7 mouse cellular contexts compared by ENCODE assay signal in genomic region chr2:55841521-55841920, GRCm38 (mm10).
DNase-seq lines count a peak whose midpoint lies in the region; ATAC-seq and TF ChIP-seq lines count a peak whose summit lies in the region.

No protein-coding gene starts in this region.

- DNase-seq in kidney, adult 2 months, result peak; percentile 24
- DNase-seq in kidney, adult 11 months, result no peak
- peak; percentile 50 for DNase-seq in ZHBTc4 (ENCODE audit: low read depth, low spot score)
- peak; percentile 57 to 80 for DNase-seq in cerebellum, postnatal 25 days
- peak; percentile 17 for DNase-seq in layer of hippocampus, adult 9-11 months
- DNase-seq in stomach, postnatal 0 days (ENCODE audit: low spot score), result no peak

- no peaks in the 10 kb centered on the region for H3K36me3 ChIP-seq in kidney, adult 2 months (ENCODE audit: control insufficient read depth, insufficient read depth, low read length)
- H3K36me3 ChIP-seq in stomach, postnatal 0 days (ENCODE audit: control insufficient read depth, insufficient read depth, low read length), result no peaks in the 10 kb centered on the region
- no peaks in the 10 kb centered on the region for H3K36me3 ChIP-seq in forebrain, embryonic 15.5 days

- ATAC-seq in stomach, postnatal 0 days (ENCODE audit: low FRiP score, low TSS enrichment), result no peak
- no peak for ATAC-seq in forebrain, embryonic 15.5 days (replicated peaks)

- no peak for TF ChIP-seq EP300 in stomach, postnatal 0 days (optimal IDR thresholded peaks at IDR 0.05)

- H3K4me2 ChIP-seq in stomach, postnatal 0 days (replicated peaks; ENCODE audit: low read depth), result no peak overlapping the region
- H3K4me2 ChIP-seq in forebrain, embryonic 15.5 days (replicated peaks), result no peak overlapping the region

- no peak overlapping the region for H3K27ac ChIP-seq in kidney, adult 2 months (ENCODE audit: insufficient read depth, low read depth, low read length)
- H3K27ac ChIP-seq in stomach, postnatal 0 days (replicated peaks), result no peak overlapping the region
- H3K27ac ChIP-seq in forebrain, embryonic 15.5 days (replicated peaks), result no peak overlapping the region

- no peaks in the 10 kb centered on the region for H3K4me1 ChIP-seq in kidney, adult 2 months (ENCODE audit: control insufficient read depth, insufficient read depth, low read length)
- H3K4me1 ChIP-seq in stomach, postnatal 0 days (replicated peaks; ENCODE audit: control insufficient read depth, insufficient read depth), result no peaks in the 10 kb centered on the region
- no peaks in the 10 kb centered on the region for H3K4me1 ChIP-seq in forebrain, embryonic 15.5 days

- TF ChIP-seq CTCF in kidney, adult 2 months (conservative IDR thresholded peaks at IDR 0.05; ENCODE audit: insufficient read depth, insufficient read length, low read depth, low read length), result no peak; the same call in 1 of the 2 replicates
- peak; percentile 55 for TF ChIP-seq CTCF in stomach, postnatal 0 days (IDR thresholded peaks at IDR 0.05; ENCODE audit: low read depth)

- no peak for TF ChIP-seq POLR2A in kidney, adult 2 months (IDR thresholded peaks at IDR 0.05; ENCODE audit: low read depth, low read length)

- no peak overlapping the region for H3K9ac ChIP-seq in stomach, postnatal 0 days (ENCODE audit: low read length)
- no peak overlapping the region for H3K9ac ChIP-seq in forebrain, embryonic 15.5 days (replicated peaks)

- H3K27me3 ChIP-seq in kidney, adult 2 months (replicated peaks; ENCODE audit: control insufficient read depth, insufficient read depth, low read length), result no peaks in the 10 kb centered on the region
- no peaks in the 10 kb centered on the region for H3K27me3 ChIP-seq in stomach, postnatal 0 days (ENCODE audit: control insufficient read depth, insufficient read depth, low read length)
- H3K27me3 ChIP-seq in forebrain, embryonic 15.5 days, result no peaks in the 10 kb centered on the region

- H3K4me3 ChIP-seq in kidney, adult 2 months (ENCODE audit: insufficient read depth, low read depth, low read length), result no peak overlapping the region
- no peak overlapping the region for H3K4me3 ChIP-seq in stomach, postnatal 0 days (ENCODE audit: low read depth, low read length)
- H3K4me3 ChIP-seq in forebrain, embryonic 15.5 days, result no peak overlapping the region

- H3K9me3 ChIP-seq in stomach, postnatal 0 days (ENCODE audit: control insufficient read depth, low read length), result no peaks in the 10 kb centered on the region
- no peaks in the 10 kb centered on the region for H3K9me3 ChIP-seq in forebrain, embryonic 15.5 days

- WGBS in kidney, adult 2 months, result 35% methylated on average over 1 of the region's 1 CpGs
- 53% methylated on average over 1 of the region's 1 CpGs for WGBS in stomach, postnatal 0 days
- 69% methylated on average over 1 of the region's 1 CpGs for WGBS in forebrain, embryonic 15.5 days

Comparison
In these comparisons a context has a peak if more than half of its experiments do, and no peak if none do; other contexts are left out.
1. DNase-seq: peak in kidney, adult 2 months (single experiment), ZHBTc4 (single experiment), cerebellum, postnatal 25 days (2 of 2) and layer of hippocampus, adult 9-11 months (single experiment); none in kidney, adult 11 months (single experiment) and stomach, postnatal 0 days (single experiment).